Mouse (Mus musculus) left cerebral cortex, postnatal 10 days (tissue): ENCODE results near the gene E130114P18Rik. TPM values are rescaled to one million over a fixed set of nuclear protein-coding genes. Genes with fewer than 3 reads are reported as not detected.
A peak's percentile ranks its signal among the peaks of the same experiment; 100 is the strongest.

ENCODE experiments used
- DNase-seq, 2 experiments: peaks; one replicate each; pipeline ENCODE4 v3.0.0; 2021 to 2022; ENCODE audit warnings: low spot score in 2 of 2, mixed read lengths in 1 of 2; ENCODE audit errors: extremely low spot score in 1 of 2
- intact Hi-C: fragments of 180-260 bp; cut with DNase I; formaldehyde crosslinking; loops from one replicate; pipeline ENCODE4 v1.15.1; 2025
- total RNA-seq, 2 experiments: library from RNA; stranded (reverse); gene quantifications; 2 replicates each; pipeline ENCODE4 v1.2.3; 2021

The E130114P18Rik gene
- total RNA-seq, 2 experiments from 2014 or later = 6.1 to 6.9 TPM

DNA sequence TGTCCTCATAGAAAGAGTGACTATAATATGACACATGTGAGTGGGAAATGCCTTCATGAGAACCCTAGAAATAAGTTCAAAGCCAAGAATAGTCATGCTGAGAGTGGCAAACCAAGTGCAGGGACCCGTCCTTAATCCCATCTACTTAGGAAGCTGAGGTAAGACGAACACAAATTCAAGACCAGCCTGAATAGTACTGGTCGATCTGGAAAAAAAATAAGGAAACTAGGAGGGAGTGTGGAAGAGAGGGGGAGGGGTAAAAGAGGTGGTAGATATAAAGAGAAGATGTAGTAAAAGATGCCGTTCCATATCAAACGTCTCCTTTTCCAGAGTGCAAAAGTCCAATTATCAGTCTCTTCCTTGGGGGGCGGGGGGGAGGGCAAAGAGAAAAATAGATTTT lies 213.7 kb downstream of the E130114P18Rik start:
- no peak for DNase-seq
- intact Hi-C loops = no loop called here

DNA sequence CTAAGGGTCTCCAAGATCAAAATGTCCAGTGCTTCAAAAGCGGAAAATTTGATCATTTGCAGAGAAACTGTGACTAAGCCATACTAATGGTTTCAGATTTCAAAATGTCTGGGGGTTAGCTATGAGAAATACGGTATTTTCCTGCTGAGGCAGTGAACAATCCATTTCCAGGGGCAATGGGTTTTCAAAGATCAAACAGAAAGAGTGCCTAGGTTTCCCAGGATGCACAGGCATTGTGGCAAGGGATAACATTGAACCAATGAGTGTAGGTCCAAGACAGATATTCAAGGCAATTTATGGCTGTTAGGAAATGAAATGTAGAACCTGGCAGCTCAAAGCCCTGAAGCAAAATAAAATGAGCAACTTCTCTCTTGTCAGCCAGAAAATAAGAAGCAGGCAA lies 220.3 kb downstream of the E130114P18Rik start:
- no peak for DNase-seq
- intact Hi-C loops = no loop called here

DNA sequence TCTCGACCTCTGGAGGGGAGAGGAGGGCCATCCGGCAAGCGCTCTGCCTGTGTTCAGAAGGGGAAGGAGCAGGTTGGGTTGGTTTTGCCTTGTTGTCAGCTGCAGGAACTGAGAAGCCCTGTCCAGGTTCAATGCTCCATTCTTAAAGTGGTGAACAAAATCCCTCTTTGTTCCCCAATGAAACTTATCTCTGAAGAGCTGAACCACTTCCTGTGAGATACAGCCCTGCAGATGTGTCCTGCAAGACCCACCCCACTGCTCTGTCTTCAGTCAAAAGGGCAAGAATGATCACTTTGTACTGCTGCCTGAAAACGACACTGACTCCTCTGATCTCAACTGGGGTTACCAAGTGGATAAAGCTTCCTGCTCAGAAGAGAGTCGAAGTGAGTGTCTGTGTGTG lies 233.9 kb downstream of the E130114P18Rik start:
- intact Hi-C loops = no loop called here
- DNase-seq = peak in 1 of 2 experiments; percentile 18

DNA sequence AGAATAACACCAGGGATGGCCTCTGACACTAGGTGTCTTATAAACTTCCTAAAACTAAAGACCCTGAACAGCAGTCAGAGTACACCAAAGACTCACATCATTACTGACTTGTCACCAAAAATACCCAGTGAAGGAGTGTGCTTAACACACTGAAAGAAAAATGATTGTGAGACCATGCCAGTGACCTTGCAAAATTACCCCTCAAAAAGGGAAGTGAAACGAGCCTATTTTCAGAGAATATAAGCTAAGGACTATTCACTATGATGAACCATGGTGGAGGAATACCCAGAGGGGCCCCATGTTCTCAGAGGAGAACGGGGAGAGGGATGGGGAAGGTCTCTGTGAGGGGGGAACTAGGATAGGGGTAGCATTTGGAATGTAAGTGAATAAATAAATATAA lies 245.8 kb downstream of the E130114P18Rik start:
- intact Hi-C loops = no loop called here

DNA sequence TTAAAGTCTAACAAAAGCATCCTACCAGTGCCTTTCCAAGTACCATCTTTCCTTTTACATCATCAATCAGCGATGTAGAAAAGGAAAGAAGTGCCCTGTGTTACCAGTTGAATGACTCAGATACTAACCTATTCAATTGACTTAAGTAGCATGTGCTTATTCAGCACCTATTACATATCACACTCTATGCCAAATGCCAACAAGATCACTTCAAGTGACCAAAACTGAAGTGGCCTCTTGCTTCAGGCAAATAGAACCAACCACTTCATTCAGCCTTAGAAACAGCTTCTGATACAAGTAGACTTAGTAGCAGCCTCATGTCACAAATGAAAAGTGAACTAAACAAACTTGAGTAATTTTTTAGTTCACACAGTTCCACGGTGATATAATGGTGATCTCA lies 249.4 kb downstream of the E130114P18Rik start:
- intact Hi-C loops = no loop called here

More for the DNA sequence above, 245.8 kb downstream of the E130114P18Rik start:
- no peak for DNase-seq

More for the DNA sequence above, 249.4 kb downstream of the E130114P18Rik start:
- DNase-seq = no peak

Other genes starting within 250 kb of the E130114P18Rik start
- 10 to 100 TPM; 76.4 to 79.5 TPM for gene Nfia, start 5.3 kb downstream of the E130114P18Rik start, total RNA-seq